Mouse (Mus musculus): ENCODE data around the gene Sae1. TPM values are rescaled to one million over a fixed set of nuclear protein-coding genes. Genes with fewer than 3 reads are reported as not detected.

Gene Sae1
- polyA plus RNA-seq, 1 experiment, result 31.0 TPM

DNA sequence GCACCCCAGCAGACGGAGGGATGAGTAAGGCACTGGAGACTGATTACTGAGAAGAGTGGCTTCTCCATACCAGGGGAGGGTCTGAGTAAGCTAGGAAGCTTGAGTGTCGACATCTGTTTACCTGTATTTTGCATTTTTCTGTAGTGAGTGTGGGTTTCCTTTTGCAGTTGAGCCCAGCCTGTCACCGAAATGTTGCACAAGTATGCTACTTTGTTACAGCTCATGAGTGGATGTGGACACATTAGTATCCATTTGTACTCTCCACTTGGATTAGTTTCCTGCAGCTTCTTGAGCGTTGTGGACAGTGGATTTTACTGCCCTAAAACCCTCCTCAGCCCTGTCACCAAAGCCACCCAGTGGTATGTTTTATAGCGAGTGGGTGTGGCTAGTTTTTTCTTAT lies 31.1 kb upstream of the Sae1 start:
- H3K4me1 ChIP-seq (ENCODE audit: control insufficient read depth, insufficient read depth, low read length), result peaks cover 5% of the 10 kb centered on the region
- no peak for TF ChIP-seq POLR2A (IDR thresholded peaks at IDR 0.05; ENCODE audit: borderline replicate concordance, extremely low read depth, low read depth, low read length)
- no peak for TF ChIP-seq CTCF (IDR thresholded peaks at IDR 0.05; ENCODE audit: insufficient read depth, low read length)
- no peak for DNase-seq
- H3K4me3 ChIP-seq (replicated peaks; ENCODE audit: extremely low read depth, low read depth, low read length), result no peak overlapping the region
- WGBS, result 69% methylated on average over 5 of the region's 5 CpGs

DNA sequence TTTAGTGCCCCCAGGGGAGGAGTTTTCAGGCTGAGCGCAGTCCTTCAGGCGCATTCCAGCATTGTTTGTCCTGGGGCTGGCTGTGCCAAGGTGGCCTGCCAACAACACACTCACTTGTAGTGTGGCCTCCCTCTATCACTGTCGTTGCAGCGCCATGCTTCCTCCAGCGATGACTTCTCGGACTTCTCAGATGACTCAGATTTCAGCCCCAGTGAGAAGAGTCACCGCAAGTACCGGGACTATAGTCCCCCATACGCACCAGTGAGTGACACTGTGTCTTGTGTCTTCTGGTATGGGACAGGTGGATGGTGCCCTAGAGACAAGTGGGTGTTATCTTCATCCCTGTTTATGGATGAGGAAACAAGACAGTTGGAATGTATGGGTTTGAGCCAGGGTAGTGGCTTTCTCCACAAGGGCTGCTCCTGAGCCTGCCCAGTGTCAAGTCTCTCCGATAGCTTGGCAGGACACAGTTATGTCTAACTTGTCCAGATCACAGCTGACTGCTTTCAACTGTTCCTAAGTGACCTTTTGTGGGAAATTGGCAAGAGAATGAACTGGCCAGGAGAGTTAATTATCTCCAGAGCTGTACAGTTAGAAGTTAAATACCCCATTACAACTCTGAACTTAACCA lies 29.6 kb upstream of the Sae1 start:
- peaks cover 5% of the 10 kb centered on the region for H3K4me1 ChIP-seq (ENCODE audit: control insufficient read depth, insufficient read depth, low read length)
- DNase-seq, result peak; percentile 63
- H3K4me3 ChIP-seq (replicated peaks; ENCODE audit: extremely low read depth, low read depth, low read length), result no peak overlapping the region
- 40% methylated on average over 10 of the region's 10 CpGs for WGBS
- TF ChIP-seq CTCF (IDR thresholded peaks at IDR 0.05; ENCODE audit: insufficient read depth, low read length) (no peak), POLR2A (IDR thresholded peaks at IDR 0.05; ENCODE audit: borderline replicate concordance, extremely low read depth, low read depth, low read length) (no peak; the same call in 1 of the 2 replicates)

DNA sequence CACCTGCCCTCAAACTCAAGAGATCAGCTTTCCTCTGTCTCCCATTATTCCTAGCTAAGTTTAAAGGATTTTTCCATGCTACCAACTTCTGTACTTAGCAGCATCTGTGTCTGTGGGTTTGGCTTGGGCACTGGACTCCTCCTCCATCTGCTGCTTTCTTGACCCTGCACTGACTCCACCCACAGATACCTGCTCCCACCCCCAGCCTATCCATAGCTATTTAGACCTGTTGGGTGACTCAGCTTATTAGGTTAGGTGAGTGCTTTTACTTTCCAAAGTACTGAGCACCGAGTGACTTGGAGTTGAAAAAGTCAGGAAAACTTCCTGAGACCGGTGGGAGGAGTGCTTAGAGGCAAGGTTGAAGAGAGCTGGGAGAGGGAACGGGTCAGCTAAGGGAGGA lies 27.8 kb upstream of the Sae1 start:
- 55% methylated on average over 3 of the region's 3 CpGs for WGBS
- TF ChIP-seq CTCF (IDR thresholded peaks at IDR 0.05; ENCODE audit: insufficient read depth, low read length), result no peak
- no peak for TF ChIP-seq POLR2A (IDR thresholded peaks at IDR 0.05; ENCODE audit: borderline replicate concordance, extremely low read depth, low read depth, low read length)
- H3K4me1 ChIP-seq (ENCODE audit: control insufficient read depth, insufficient read depth, low read length), result peaks cover 5% of the 10 kb centered on the region
- H3K4me3 ChIP-seq (replicated peaks; ENCODE audit: extremely low read depth, low read depth, low read length), result no peak overlapping the region
- DNase-seq, result peak; percentile 25

DNA sequence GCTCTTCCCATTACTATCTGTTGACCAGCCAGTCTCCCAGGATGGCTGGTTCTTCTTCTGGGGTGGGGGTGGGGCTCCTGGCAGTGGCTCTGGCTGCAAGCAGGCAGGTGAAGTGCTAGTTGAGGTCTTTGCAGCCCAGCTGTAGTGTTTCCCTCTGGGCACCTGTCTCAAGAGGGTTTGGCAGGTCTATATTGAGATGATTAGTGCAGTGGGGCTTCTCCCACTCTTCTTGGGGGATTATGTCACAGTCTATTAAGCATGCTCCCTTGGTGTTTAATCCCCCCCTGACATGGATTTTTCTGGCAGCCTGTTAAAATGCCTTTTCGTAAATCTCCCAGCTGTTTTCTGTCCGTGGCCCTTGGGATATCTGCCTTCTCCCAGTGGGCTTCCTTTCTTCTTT lies 25.3 kb upstream of the Sae1 start:
- H3K4me1 ChIP-seq (ENCODE audit: control insufficient read depth, insufficient read depth, low read length), result peaks cover 5% of the 10 kb centered on the region
- TF ChIP-seq CTCF (IDR thresholded peaks at IDR 0.05; ENCODE audit: insufficient read depth, low read length) (no peak), POLR2A (IDR thresholded peaks at IDR 0.05; ENCODE audit: borderline replicate concordance, extremely low read depth, low read depth, low read length) (no peak)
- no peak overlapping the region for H3K4me3 ChIP-seq (replicated peaks; ENCODE audit: extremely low read depth, low read depth, low read length)
- 74% methylated on average over 2 of the region's 2 CpGs for WGBS
- no peak for DNase-seq

DNA sequence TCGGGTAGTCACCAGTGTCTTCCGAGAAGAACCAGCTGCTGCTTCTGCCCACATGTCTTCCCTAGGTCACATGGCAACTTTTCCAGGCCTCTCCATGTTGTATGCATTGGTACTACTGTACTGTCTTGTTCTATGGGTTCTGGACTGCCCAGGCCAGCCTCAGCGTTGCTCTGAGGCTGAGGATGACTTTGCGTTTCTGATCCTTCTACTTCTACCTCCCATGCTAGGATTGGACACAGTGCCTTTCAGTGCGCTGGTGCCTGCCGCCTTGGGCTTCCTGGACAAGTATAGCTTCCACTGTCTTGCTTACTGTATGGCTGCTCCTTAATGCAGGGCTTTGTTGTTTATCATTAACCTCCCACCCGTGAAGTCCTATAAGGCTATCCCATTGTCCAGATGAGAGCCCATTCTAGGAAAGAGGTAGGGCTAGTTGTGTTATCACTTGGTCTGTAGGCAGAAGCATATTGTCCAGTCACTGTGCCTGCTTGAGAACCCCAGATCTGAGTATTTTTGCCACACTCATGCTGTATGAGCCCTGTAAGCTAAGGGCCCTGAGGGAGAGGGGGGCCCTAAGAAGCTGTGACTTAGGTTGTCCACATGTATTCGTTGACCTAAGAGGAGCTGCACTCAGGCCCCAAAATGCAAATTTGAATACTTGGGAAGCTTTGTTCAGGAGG lies 24.8 kb upstream of the Sae1 start:
- WGBS, result 74% methylated on average over 8 of the region's 8 CpGs
- no peak for TF ChIP-seq POLR2A (IDR thresholded peaks at IDR 0.05; ENCODE audit: borderline replicate concordance, extremely low read depth, low read depth, low read length)
- no peak for TF ChIP-seq CTCF (IDR thresholded peaks at IDR 0.05; ENCODE audit: insufficient read depth, low read length)
- Histone ChIP-seq H3K4me3 (replicated peaks; ENCODE audit: extremely low read depth, low read depth, low read length) (no peak overlapping the region), H3K4me1 (ENCODE audit: control insufficient read depth, insufficient read depth, low read length) (peaks cover 5% of the 10 kb centered on the region)
- no peak for DNase-seq

DNA sequence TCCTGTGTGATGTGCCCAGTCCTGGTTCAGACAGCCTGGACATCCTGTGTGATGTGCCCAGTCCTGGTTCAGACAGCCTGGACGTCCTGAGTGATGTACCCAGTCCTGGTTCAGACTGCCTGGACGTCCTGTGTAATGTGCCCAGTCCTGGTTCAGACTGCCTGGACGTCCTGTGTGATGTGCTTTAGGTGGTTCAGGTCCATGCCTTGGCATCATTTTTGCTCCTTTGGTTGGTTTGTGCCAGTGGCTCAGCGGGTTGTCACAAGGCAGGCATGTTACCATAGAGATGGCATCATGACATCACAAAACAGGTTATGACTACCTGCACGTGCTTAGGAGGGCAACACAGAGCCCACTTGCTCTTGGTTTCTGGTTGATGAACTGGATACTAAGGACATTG lies 23.5 kb upstream of the Sae1 start:
- Histone ChIP-seq H3K4me3 (replicated peaks; ENCODE audit: extremely low read depth, low read depth, low read length) (no peak overlapping the region), H3K4me1 (ENCODE audit: control insufficient read depth, insufficient read depth, low read length) (peaks cover 5% of the 10 kb centered on the region)
- TF ChIP-seq POLR2A (IDR thresholded peaks at IDR 0.05; ENCODE audit: borderline replicate concordance, extremely low read depth, low read depth, low read length) (no peak), CTCF (IDR thresholded peaks at IDR 0.05; ENCODE audit: insufficient read depth, low read length) (no peak)
- no peak for DNase-seq
- WGBS, result 83% methylated on average over 5 of the region's 5 CpGs

DNA sequence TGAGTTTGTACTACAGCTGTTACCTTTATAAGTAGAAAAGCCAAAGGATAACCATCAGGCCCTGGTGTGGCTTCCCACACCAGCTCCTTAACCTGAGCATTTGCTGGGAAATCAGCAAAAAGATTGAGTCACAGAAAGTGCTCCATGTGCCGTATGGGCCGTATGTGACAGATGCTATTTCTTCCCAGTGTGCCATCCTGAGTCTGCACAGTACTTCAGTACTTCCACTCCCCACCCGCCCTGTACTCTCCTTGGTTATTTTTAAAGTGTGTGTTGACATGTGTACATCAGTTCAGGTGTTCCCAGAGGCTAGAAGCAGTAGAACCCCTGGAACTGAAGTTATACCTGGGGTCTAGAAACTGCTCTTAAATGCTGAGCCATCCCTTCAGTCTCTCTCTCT lies 19.4 kb upstream of the Sae1 start:
- WGBS, result 88% methylated on average over 3 of the region's 3 CpGs
- DNase-seq, result no peak
- TF ChIP-seq POLR2A (IDR thresholded peaks at IDR 0.05; ENCODE audit: borderline replicate concordance, extremely low read depth, low read depth, low read length) (no peak), CTCF (IDR thresholded peaks at IDR 0.05; ENCODE audit: insufficient read depth, low read length) (no peak)
- Histone ChIP-seq H3K4me1 (ENCODE audit: control insufficient read depth, insufficient read depth, low read length) (peaks cover 27% of the 10 kb centered on the region), H3K4me3 (replicated peaks; ENCODE audit: extremely low read depth, low read depth, low read length) (no peak overlapping the region)

DNA sequence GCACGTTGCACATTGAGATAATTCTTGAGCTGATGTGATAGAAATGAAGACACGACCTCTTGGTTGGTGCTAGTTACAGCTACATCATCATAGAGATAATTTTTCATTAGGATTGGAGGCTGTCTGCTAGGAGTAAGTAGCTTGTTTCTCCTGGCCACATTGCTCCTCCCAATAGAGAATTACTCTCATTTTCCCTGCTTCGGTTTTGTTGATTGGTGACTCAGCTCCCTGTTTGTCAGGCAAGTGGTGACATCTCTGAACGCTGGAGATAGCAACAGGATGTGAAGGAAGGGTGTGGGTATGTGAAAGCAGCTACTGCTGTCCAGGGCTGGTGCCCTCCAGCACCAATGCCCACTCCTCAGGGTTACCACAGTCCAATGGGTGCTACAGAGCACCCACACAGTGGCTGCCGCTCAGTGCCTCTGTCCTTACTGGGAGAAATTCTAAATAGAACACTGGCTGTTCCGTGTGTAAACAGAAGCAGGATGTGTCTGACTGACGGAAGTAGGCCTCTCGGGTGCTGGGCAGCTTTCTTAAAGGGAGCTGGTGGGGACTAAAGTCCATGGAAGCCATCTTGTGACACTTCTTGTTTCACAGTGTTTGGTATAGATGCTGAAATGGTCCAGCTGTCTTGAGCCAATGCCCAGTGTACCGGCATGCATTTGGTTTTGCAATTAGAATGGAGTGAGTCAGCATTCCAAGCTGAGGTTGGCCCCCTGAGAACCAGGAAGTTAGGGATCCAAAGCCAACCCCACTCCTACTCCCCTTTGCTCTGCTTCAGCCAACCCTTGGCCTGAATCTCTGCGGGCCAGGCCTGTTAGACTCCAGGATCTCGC lies 18.1 kb upstream of the Sae1 start:
- DNase-seq, result peak; percentile 73
- 8% methylated on average over 11 of the region's 11 CpGs for WGBS
- Histone ChIP-seq H3K4me3 (replicated peaks; ENCODE audit: extremely low read depth, low read depth, low read length) (peak overlapping the region; percentile 26), H3K4me1 (ENCODE audit: control insufficient read depth, insufficient read depth, low read length) (peaks cover 27% of the 10 kb centered on the region)
- TF ChIP-seq POLR2A (IDR thresholded peaks at IDR 0.05; ENCODE audit: borderline replicate concordance, extremely low read depth, low read depth, low read length) (peak; percentile 85; the same call in 1 of the 2 replicates), CTCF (IDR thresholded peaks at IDR 0.05; ENCODE audit: insufficient read depth, low read length) (no peak)

DNA sequence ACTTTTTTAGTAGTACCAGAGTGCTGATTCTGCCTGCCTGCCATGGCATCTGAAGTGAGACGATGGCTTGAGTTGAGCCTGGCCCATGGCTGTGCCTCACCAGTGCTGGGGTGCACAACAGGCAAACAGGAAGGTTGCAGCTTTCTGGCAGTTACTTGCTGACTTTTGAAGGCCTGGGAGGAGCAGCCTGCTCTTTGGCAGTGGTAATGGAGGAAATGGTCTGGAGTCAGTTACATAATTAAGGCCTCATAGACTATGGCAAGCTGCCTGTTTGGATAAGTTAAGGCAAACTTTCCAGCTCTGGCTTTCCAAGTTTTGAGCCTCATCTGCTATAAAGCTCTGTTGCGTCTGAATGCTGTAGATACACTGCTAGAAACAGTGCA lies 17.5 kb upstream of the Sae1 start:
- TF ChIP-seq CTCF (IDR thresholded peaks at IDR 0.05; ENCODE audit: insufficient read depth, low read length) (no peak), POLR2A (IDR thresholded peaks at IDR 0.05; ENCODE audit: borderline replicate concordance, extremely low read depth, low read depth, low read length) (peak; percentile 93; the same call in 1 of the 2 replicates)
- peak; percentile 57 for DNase-seq
- 9% methylated on average over 2 of the region's 2 CpGs for WGBS
- peak overlapping the region; percentile 42 for H3K4me3 ChIP-seq (replicated peaks; ENCODE audit: extremely low read depth, low read depth, low read length)
- peaks cover 27% of the 10 kb centered on the region for H3K4me1 ChIP-seq (ENCODE audit: control insufficient read depth, insufficient read depth, low read length)

Data from lung, adult 2 months (tissue).